Mouse (Mus musculus) hindbrain, postnatal 0 days (tissue): ENCODE data around the gene Ppp1r9a. TPM values are rescaled to one million over a fixed set of nuclear protein-coding genes. Genes with fewer than 3 reads are reported as not detected.

ENCODE experiments used
- ATAC-seq: fragments of 200-750 bp; cut with Nextera tagmentation; 2 replicates; pipeline ENCODE4 v1.8.0; 2017; ENCODE audit warnings: mild to moderate bottlenecking, moderate TSS enrichment, moderate library complexity
- DNase-seq: peaks from one replicate; pipeline ENCODE4 v3.0.0-alpha.2; 2015; ENCODE audit warnings: low spot score
- H3K27ac ChIP-seq: fragments of 300-500 bp; sonication (generic); 2 replicates; pipeline ENCODE4 v1.5.1; 2014; ENCODE audit warnings: mild to moderate bottlenecking
- H3K27me3 ChIP-seq: fragments of 300-500 bp; sonication (generic); 2 replicates; pipeline ENCODE4 v1.6.1; 2014; ENCODE audit warnings: low read length, mixed read lengths; ENCODE audit not compliant: insufficient read depth
- H3K36me3 ChIP-seq: fragments of 300-500 bp; sonication (generic); 2 replicates; pipeline ENCODE4 v1.6.1; 2014; ENCODE audit warnings: low read length, mixed read lengths; ENCODE audit not compliant: insufficient read depth
- H3K4me1 ChIP-seq: fragments of 300-500 bp; sonication (generic); 2 replicates; pipeline ENCODE4 v1.6.1; 2014; ENCODE audit warnings: antibody characterized with exemption, low read length, mixed read lengths; ENCODE audit not compliant: insufficient read depth
- H3K4me2 ChIP-seq: fragments of 300-500 bp; sonication (generic); 2 replicates; pipeline ENCODE4 v1.6.1; 2014; ENCODE audit warnings: low read depth, mild to moderate bottlenecking, low read length, moderate library complexity, mixed read lengths
- H3K4me3 ChIP-seq: fragments of 300-500 bp; sonication (generic); 2 replicates; pipeline ENCODE4 v1.5.1; 2014; ENCODE audit warnings: low read length
- H3K9ac ChIP-seq: fragments of 300-500 bp; sonication (generic); replicated peaks from 2 replicates; pipeline ENCODE4 v1.6.1; 2014; ENCODE audit warnings: mild to moderate bottlenecking, low read length, moderate library complexity, mixed read lengths
- H3K9me3 ChIP-seq: fragments of 300-500 bp; sonication (generic); 2 replicates; pipeline ENCODE4 v1.6.1; 2016; ENCODE audit warnings: low read length, mixed read lengths
- CTCF ChIP-seq: IDR thresholded peaks from 2 replicates; pipeline ENCODE4 v1.5.1; 2016; ENCODE audit warnings: antibody characterized with exemption, control low read depth, low read depth
- WGBS: fragments of 180-500 bp; shearing (Covaris S2); extraction: QIAGEN DNeasy Blood & Tissue Kit; methylation state at CpG from one replicate; pipeline ENCODE4 v1.1.7; 2014; 5-methylcytosine and 5-hydroxymethylcytosine counted together
- polyA plus RNA-seq: library from polyadenylated mRNA; unstranded; fragments of >200 nt; fragmentation: Nextera tagmentation; extraction: Ambion mirVana; gene quantifications from 2 replicates; pipeline ENCODE4 v1.2.1, GENCODE M21; 2015
- total RNA-seq: library from RNA; depleted of rRNA; stranded (reverse); fragments of >200 nt; gene quantifications from 2 replicates; pipeline ENCODE4 v1.2.3, GENCODE M21; 2014

Ppp1r9a gene
- total and polyA plus RNA-seq, 2 experiments from 2014 or later, result 39.3 to 44.7 TPM

GRCm38 (mm10) chr6:5167051-5167677, 264.4 kb downstream of the Ppp1r9a start:
- Histone ChIP-seq H3K36me3 (no peaks in the 10 kb centered on the region), H3K9ac (no peak overlapping the region), H3K27ac (no peak overlapping the region), H3K4me3 (peak overlapping the region; percentile 11; the same call in 1 of the 2 replicates), H3K4me1 (no peaks in the 10 kb centered on the region), H3K27me3 (no peaks in the 10 kb centered on the region), H3K4me2 (peak overlapping the region; percentile 42; the same call in 1 of the 2 replicates), H3K9me3 (no peaks in the 10 kb centered on the region)
- ATAC-seq, result no peak
- no peak for TF ChIP-seq CTCF
- 29% methylated on average over 14 of the region's 14 CpGs for WGBS
- no peak for DNase-seq

GRCm38 (mm10) chr6:5168158-5168557, 265.4 kb downstream of the Ppp1r9a start:
- no peak for DNase-seq
- WGBS, result 69% methylated on average over 9 of the region's 9 CpGs
- no peak for ATAC-seq

GRCm38 (mm10) chr6:5171418-5171817, 268.7 kb downstream of the Ppp1r9a start:
- no peak overlapping the region for H3K4me2 ChIP-seq
- TF ChIP-seq CTCF, result no peak
- WGBS, result 82% methylated on average over 4 of the region's 4 CpGs

More at GRCm38 (mm10) chr6:5168158-5168557, 265.4 kb downstream of the Ppp1r9a start:
- Histone ChIP-seq H3K4me1 (no peaks in the 10 kb centered on the region), H3K4me3 (no peak overlapping the region), H3K9me3 (no peaks in the 10 kb centered on the region), H3K4me2 (no peak overlapping the region), H3K27ac (no peak overlapping the region), H3K9ac (no peak overlapping the region), H3K36me3 (no peaks in the 10 kb centered on the region), H3K27me3 (no peaks in the 10 kb centered on the region)
- TF ChIP-seq CTCF, result no peak

GRCm38 (mm10) chr6:5172571-5172970, 269.9 kb downstream of the Ppp1r9a start:
- H3K9me3 ChIP-seq, result no peaks in the 10 kb centered on the region
- no peak for TF ChIP-seq CTCF
- H3K4me1 ChIP-seq, result no peaks in the 10 kb centered on the region
- H3K9ac ChIP-seq, result no peak overlapping the region
- no peak overlapping the region for H3K4me3 ChIP-seq
- H3K36me3 ChIP-seq, result no peaks in the 10 kb centered on the region
- H3K27me3 ChIP-seq, result no peaks in the 10 kb centered on the region
- H3K27ac ChIP-seq, result no peak overlapping the region
- ATAC-seq, result no peak
- no peak overlapping the region for H3K4me2 ChIP-seq
- WGBS, result 58% methylated on average over 9 of the region's 9 CpGs
- no peak for DNase-seq

More at GRCm38 (mm10) chr6:5171418-5171817, 268.7 kb downstream of the Ppp1r9a start:
- Histone ChIP-seq H3K27me3 (no peaks in the 10 kb centered on the region), H3K9ac (no peak overlapping the region), H3K4me1 (no peaks in the 10 kb centered on the region), H3K4me3 (no peak overlapping the region), H3K27ac (no peak overlapping the region), H3K36me3 (no peaks in the 10 kb centered on the region), H3K9me3 (no peaks in the 10 kb centered on the region)
- DNase-seq (no peak), ATAC-seq (no peak)

GRCm38 (mm10) chr6:5174179-5174812, 271.6 kb downstream of the Ppp1r9a start:
- no peak overlapping the region for H3K4me2 ChIP-seq
- no peak overlapping the region for H3K4me3 ChIP-seq
- H3K9me3 ChIP-seq, result no peaks in the 10 kb centered on the region
- H3K36me3 ChIP-seq, result no peaks in the 10 kb centered on the region
- no peaks in the 10 kb centered on the region for H3K27me3 ChIP-seq
- no peak overlapping the region for H3K27ac ChIP-seq
- ATAC-seq, result no peak
- H3K4me1 ChIP-seq, result peaks cover 7% of the 10 kb centered on the region
- no peak overlapping the region for H3K9ac ChIP-seq
- no peak for TF ChIP-seq CTCF
- 88% methylated on average over 10 of the region's 10 CpGs for WGBS
- DNase-seq, result no peak

- H3K27ac ChIP-seq, result no peak overlapping the region
- H3K9ac ChIP-seq, result 0 out of 2 replicates have a peak overlapping the region, but pooled peaks have one; percentile 1
- peak; percentile 64 for DNase-seq
Observed at GRCm38 (mm10) chr6:5177967-5178891, 275.5 kb downstream of the Ppp1r9a start.

More at GRCm38 (mm10) chr6:5177967-5178891, 275.5 kb downstream of the Ppp1r9a start:
- Histone ChIP-seq H3K9me3 (no peaks in the 10 kb centered on the region), H3K36me3 (no peaks in the 10 kb centered on the region), H3K4me3 (peak overlapping the region; percentile 30), H3K4me2 (peak overlapping the region; percentile 65), H3K27me3 (no peaks in the 10 kb centered on the region), H3K4me1 (peaks cover 8% of the 10 kb centered on the region)
- WGBS, result 23% methylated on average over 19 of the region's 19 CpGs
- ATAC-seq, result peak; percentile 84
- TF ChIP-seq CTCF, result peak; percentile 26
